27 mouse cellular contexts compared by ENCODE assay signal in the genomic region with DNA sequence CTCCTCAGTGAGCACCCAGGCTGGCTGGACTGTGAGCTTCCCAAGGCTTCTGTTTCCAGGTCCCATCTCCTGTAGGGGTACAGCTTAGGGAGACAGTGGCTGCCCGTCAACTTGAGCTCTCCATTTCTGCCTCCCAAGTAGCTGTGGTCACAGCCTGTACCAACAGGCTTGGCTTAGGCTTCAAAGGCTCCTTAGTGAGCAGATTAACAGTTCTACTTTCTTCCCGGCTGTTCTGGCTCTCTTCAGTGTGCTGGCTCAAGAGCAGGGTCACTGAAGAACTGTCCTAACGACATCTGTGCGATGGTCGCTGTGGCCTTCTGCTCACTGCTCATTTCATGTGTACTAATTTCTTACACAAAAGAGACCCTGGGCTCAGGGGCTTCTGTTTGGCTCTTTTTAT.
DNase-seq lines count a peak whose midpoint lies in the region; ATAC-seq and TF ChIP-seq lines count a peak whose summit lies in the region.
"Had no signal": no experiment of that assay in that cellular context is flagged by ENCODE, and none has a peak within 500 bp of the region (broad histone marks: within the 10 kb centered on the region; RNA-seq: fewer than 3 reads in every experiment).

No protein-coding gene starts in this region.

- 52% methylated on average over 5 of the region's 5 CpGs for WGBS in hindbrain, postnatal 0 days
- WGBS in hindbrain, embryonic 10.5 days = 87% methylated on average over 5 of the region's 5 CpGs
- 73% methylated on average over 5 of the region's 5 CpGs for WGBS in stomach, embryonic 15.5 days
- WGBS in stomach, postnatal 0 days = 70% methylated on average over 5 of the region's 5 CpGs
- WGBS in stomach, embryonic 16.5 days = 86% methylated on average over 5 of the region's 5 CpGs

- no peak overlapping the region for H3K4me3 ChIP-seq in hindbrain, postnatal 0 days (ENCODE audit: low read length)
- H3K4me3 ChIP-seq in hindbrain, embryonic 10.5 days = no peak overlapping the region
- H3K4me3 ChIP-seq in stomach, embryonic 15.5 days (replicated peaks) = no peak overlapping the region
- H3K4me3 ChIP-seq in stomach, postnatal 0 days (ENCODE audit: low read depth, low read length) = no peak overlapping the region
- no peak overlapping the region for H3K4me3 ChIP-seq in stomach, embryonic 16.5 days (replicated peaks; ENCODE audit: low read length)
- H3K4me3 ChIP-seq: embryonic facial prominence, embryonic 10.5 days; embryonic facial prominence, embryonic 13.5 days; erythroblast, embryonic 14.5 days; forebrain, embryonic 12.5 days; forebrain, embryonic 15.5 days; heart, adult 2 months; heart, embryonic 10.5 days; heart, embryonic 13.5 days; hindbrain, embryonic 13.5 days had no signal

- ATAC-seq in hindbrain, postnatal 0 days = peak; percentile 31; the same call in 1 of the 2 replicates
- no peak for ATAC-seq in stomach, embryonic 15.5 days (ENCODE audit: insufficient read depth, low FRiP score, low read depth)
- ATAC-seq in stomach, postnatal 0 days (ENCODE audit: low FRiP score, low TSS enrichment) = no peak
- no peak for ATAC-seq in stomach, embryonic 16.5 days (ENCODE audit: insufficient read depth, low FRiP score)
- ATAC-seq: activated CD4-positive, CD25-positive, alpha-beta regulatory T cell, adult 4 months; forebrain, embryonic 15.5 days; hindbrain, embryonic 16.5 days; inflammation-experienced regulatory T-cells, adult 6 months had no signal

- H3K9ac ChIP-seq in hindbrain, postnatal 0 days (replicated peaks; ENCODE audit: low read length) = no peak overlapping the region
- no peak overlapping the region for H3K9ac ChIP-seq in stomach, embryonic 15.5 days
- no peak overlapping the region for H3K9ac ChIP-seq in stomach, postnatal 0 days (ENCODE audit: low read length)
- H3K9ac ChIP-seq in stomach, embryonic 16.5 days (ENCODE audit: low read length) = no peak overlapping the region
- H3K9ac ChIP-seq: embryonic facial prominence, embryonic 13.5 days; forebrain, embryonic 12.5 days; forebrain, embryonic 15.5 days; heart, embryonic 13.5 days; hindbrain, embryonic 13.5 days had no signal

- H3K4me2 ChIP-seq in hindbrain, postnatal 0 days (ENCODE audit: low read depth, low read length) = no peak overlapping the region
- no peak overlapping the region for H3K4me2 ChIP-seq in stomach, embryonic 15.5 days
- no peak overlapping the region for H3K4me2 ChIP-seq in stomach, postnatal 0 days (replicated peaks; ENCODE audit: low read depth)
- no peak overlapping the region for H3K4me2 ChIP-seq in stomach, embryonic 16.5 days (ENCODE audit: low read depth, low read length)
- H3K4me2 ChIP-seq: embryonic facial prominence, embryonic 13.5 days; forebrain, embryonic 12.5 days; forebrain, embryonic 15.5 days; heart, embryonic 13.5 days; hindbrain, embryonic 13.5 days had no signal

- H3K4me1 ChIP-seq in hindbrain, postnatal 0 days (ENCODE audit: insufficient read depth, low read length) = no peaks in the 10 kb centered on the region; the same call in 1 of the 2 replicates
- peaks cover 5% of the 10 kb centered on the region; the same call in 1 of the 2 replicates for H3K4me1 ChIP-seq in hindbrain, embryonic 10.5 days (replicated peaks)
- H3K4me1 ChIP-seq in stomach, embryonic 15.5 days = peaks cover 9% of the 10 kb centered on the region; the same call in 1 of the 2 replicates
- no peaks in the 10 kb centered on the region for H3K4me1 ChIP-seq in stomach, postnatal 0 days (replicated peaks; ENCODE audit: control insufficient read depth, insufficient read depth)
- H3K4me1 ChIP-seq in stomach, embryonic 16.5 days (ENCODE audit: control insufficient read depth, insufficient read depth, low read length) = peaks cover 7% of the 10 kb centered on the region
- H3K4me1 ChIP-seq: heart, embryonic 13.5 days had no signal

- no peaks in the 10 kb centered on the region for H3K27me3 ChIP-seq in hindbrain, postnatal 0 days (ENCODE audit: insufficient read depth, low read length)
- H3K27me3 ChIP-seq in hindbrain, embryonic 10.5 days (ENCODE audit: insufficient read depth, poor library complexity, severe bottlenecking) = no peaks in the 10 kb centered on the region
- H3K27me3 ChIP-seq in stomach, embryonic 15.5 days (replicated peaks) = no peaks in the 10 kb centered on the region
- no peaks in the 10 kb centered on the region for H3K27me3 ChIP-seq in stomach, postnatal 0 days (ENCODE audit: control insufficient read depth, insufficient read depth, low read length)
- H3K27me3 ChIP-seq in stomach, embryonic 16.5 days (ENCODE audit: control insufficient read depth, insufficient read depth, low read length) = no peaks in the 10 kb centered on the region
- H3K27me3 ChIP-seq: embryonic facial prominence, embryonic 13.5 days; forebrain, embryonic 12.5 days; forebrain, embryonic 15.5 days; heart, embryonic 13.5 days; hindbrain, embryonic 13.5 days had no signal

- no peak for TF ChIP-seq EP300 in stomach, postnatal 0 days (optimal IDR thresholded peaks at IDR 0.05)

- peak; percentile 46 for DNase-seq in hindbrain, postnatal 0 days (ENCODE audit: low spot score)
- DNase-seq in hindbrain, embryonic 10.5 days (ENCODE audit: low spot score) = no peak
- no peak for DNase-seq in stomach, postnatal 0 days (ENCODE audit: low spot score)
- peak; percentile 58 for DNase-seq in gastrocnemius, postnatal 25 days
- DNase-seq in thymus, postnatal 0 days (ENCODE audit: low spot score) = no peak
- DNase-seq in B cell, adult 2 months = no peak
- DNase-seq: adrenal gland, adult 8-10 months; adrenal gland, postnatal 25 days; cerebellum, adult 11-12 months; cerebellum, adult 8-10 months; cerebellum, postnatal 36 days; embryo, embryonic 11 days; heart, adult 2 months; heart, postnatal 14 days had no signal

- H3K27ac ChIP-seq in hindbrain, postnatal 0 days = no peak overlapping the region
- H3K27ac ChIP-seq in hindbrain, embryonic 10.5 days = no peak overlapping the region
- H3K27ac ChIP-seq in stomach, embryonic 15.5 days = 0 out of 2 replicates have a peak overlapping the region, but pooled peaks have one; percentile 40
- H3K27ac ChIP-seq in stomach, postnatal 0 days (replicated peaks) = no peak overlapping the region
- H3K27ac ChIP-seq in stomach, embryonic 16.5 days (ENCODE audit: low read length) = peak overlapping the region; percentile 35; the same call in 1 of the 2 replicates
- H3K27ac ChIP-seq: embryonic facial prominence, embryonic 10.5 days; forebrain, embryonic 12.5 days; forebrain, embryonic 15.5 days; heart, adult 2 months; heart, embryonic 10.5 days; heart, embryonic 13.5 days; hindbrain, embryonic 13.5 days had no signal

- TF ChIP-seq CTCF in hindbrain, postnatal 0 days (IDR thresholded peaks at IDR 0.05; ENCODE audit: low read depth) = no peak
- TF ChIP-seq CTCF in stomach, postnatal 0 days (IDR thresholded peaks at IDR 0.05; ENCODE audit: low read depth) = no peak

- H3K9me3 ChIP-seq in hindbrain, postnatal 0 days (ENCODE audit: low read length) = no peaks in the 10 kb centered on the region
- H3K9me3 ChIP-seq in hindbrain, embryonic 10.5 days = no peaks in the 10 kb centered on the region
- H3K9me3 ChIP-seq in stomach, embryonic 15.5 days = no peaks in the 10 kb centered on the region
- no peaks in the 10 kb centered on the region for H3K9me3 ChIP-seq in stomach, postnatal 0 days (ENCODE audit: control insufficient read depth, low read length)
- no peaks in the 10 kb centered on the region for H3K9me3 ChIP-seq in stomach, embryonic 16.5 days (replicated peaks; ENCODE audit: control insufficient read depth, low read length)
- H3K9me3 ChIP-seq: embryonic facial prominence, embryonic 10.5 days; embryonic facial prominence, embryonic 13.5 days; forebrain, embryonic 12.5 days; forebrain, embryonic 15.5 days; heart, embryonic 10.5 days; heart, embryonic 13.5 days; hindbrain, embryonic 13.5 days had no signal

- no peaks in the 10 kb centered on the region for H3K36me3 ChIP-seq in hindbrain, postnatal 0 days (ENCODE audit: insufficient read depth, low read length)
- H3K36me3 ChIP-seq in hindbrain, embryonic 10.5 days = peaks cover 71% of the 10 kb centered on the region
- H3K36me3 ChIP-seq in stomach, embryonic 15.5 days = peaks cover 7% of the 10 kb centered on the region; the same call in 1 of the 2 replicates
- H3K36me3 ChIP-seq in stomach, postnatal 0 days (ENCODE audit: control insufficient read depth, insufficient read depth, low read length) = 0 out of 2 replicates have a peak, but pooled peaks cover 6% of the 10 kb centered on the region
- no peaks in the 10 kb centered on the region for H3K36me3 ChIP-seq in stomach, embryonic 16.5 days (ENCODE audit: control insufficient read depth, insufficient read depth, low read length)
- H3K36me3 ChIP-seq: forebrain, embryonic 15.5 days had no signal

Comparison
In these comparisons a context has a peak if more than half of its experiments do, and no peak if none do; other contexts are left out.
1. DNase-seq: peak in hindbrain, postnatal 0 days (single experiment) and gastrocnemius, postnatal 25 days (single experiment); none in hindbrain, embryonic 10.5 days (single experiment), stomach, postnatal 0 days (single experiment), thymus, postnatal 0 days (single experiment) and B cell, adult 2 months (0 of 2).
2. H3K27ac ChIP-seq: peak in stomach, embryonic 15.5 days (single experiment) and stomach, embryonic 16.5 days (single experiment); none in hindbrain, postnatal 0 days (single experiment), hindbrain, embryonic 10.5 days (single experiment) and stomach, postnatal 0 days (single experiment).